Mouse (Mus musculus) left cerebral cortex, postnatal 4 days (tissue): Measurements from ENCODE around the gene Arsb. TPM values are rescaled to one million over a fixed set of nuclear protein-coding genes. Genes with fewer than 3 reads are reported as not detected.

Experiments used
- DNase-seq: peaks from one replicate; pipeline ENCODE4 v3.0.0-alpha.2; 2022
- intact Hi-C: fragments of 180-260 bp; cut with DNase I; formaldehyde crosslinking; loops from one replicate; pipeline ENCODE4 v1.15.1; 2025
- total RNA-seq, 2 experiments: library from RNA; stranded (reverse); gene quantifications; 2 replicates each; pipeline ENCODE4 v1.2.3; 2021

Gene Arsb
- total RNA-seq, 2 experiments from 2014 or later = 31.7 to 34.8 TPM

DNA sequence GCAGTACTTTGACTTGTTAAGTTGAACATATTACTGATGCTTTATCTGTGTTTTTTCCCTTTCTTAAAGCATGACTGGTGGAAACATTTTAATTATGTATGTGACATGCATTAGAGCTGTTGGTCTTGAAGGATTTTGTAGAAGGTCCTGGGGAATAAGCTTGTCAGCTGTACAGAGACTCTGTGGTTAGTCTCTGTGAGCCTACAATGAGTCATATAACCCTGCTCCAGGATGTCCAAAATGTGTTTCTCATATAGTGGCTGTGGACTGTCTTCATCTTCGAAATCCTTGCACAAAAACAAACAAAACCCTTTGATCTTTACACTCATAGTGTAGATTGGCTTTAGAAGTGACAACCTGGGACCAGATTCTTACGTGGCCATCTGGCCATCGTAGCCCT lies 110.7 kb downstream of the Arsb start:
- DNase-seq = no peak
- intact Hi-C loops = no loop called here

DNA sequence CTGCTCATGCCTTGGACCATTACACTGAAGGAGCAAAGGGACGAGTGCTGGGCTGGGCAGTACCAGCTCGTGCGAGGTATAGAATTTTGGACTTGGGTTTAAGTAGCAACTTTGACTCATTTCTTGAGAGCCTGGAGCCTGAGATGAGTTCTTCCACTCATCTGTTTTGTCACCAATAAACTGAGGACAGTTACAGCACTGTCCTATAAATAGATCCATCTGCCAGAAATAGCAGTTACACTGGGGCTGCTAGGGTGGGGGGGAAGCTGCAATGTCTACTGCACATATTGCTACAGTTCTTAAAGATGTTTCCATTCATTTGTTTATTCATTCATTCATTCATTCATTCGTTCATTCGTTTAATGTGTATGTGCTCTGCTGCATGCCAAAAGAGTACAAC lies 115.6 kb downstream of the Arsb start:
- no peak for DNase-seq
- intact Hi-C loops = no loop called here

DNA sequence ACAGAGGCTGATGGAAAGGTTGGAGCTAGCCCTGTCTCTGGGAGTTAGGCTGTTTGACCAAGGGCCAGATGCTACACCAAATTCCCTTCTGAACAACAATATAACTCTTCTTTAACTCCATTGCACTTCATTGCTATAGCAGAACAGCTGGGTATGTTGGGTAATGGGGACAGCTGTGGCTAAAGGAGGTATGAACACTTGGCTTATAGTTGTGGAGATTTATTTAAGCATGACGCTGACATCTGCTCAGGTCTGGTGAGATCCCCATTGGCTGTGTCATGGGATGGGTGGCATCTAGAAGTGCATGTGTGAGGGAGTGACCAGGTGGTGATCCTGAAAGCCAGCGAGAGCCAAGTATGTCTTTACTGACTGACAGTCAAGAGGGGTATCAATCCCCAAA lies 116.8 kb downstream of the Arsb start:
- intact Hi-C loops = no loop called here
- no peak for DNase-seq

DNA sequence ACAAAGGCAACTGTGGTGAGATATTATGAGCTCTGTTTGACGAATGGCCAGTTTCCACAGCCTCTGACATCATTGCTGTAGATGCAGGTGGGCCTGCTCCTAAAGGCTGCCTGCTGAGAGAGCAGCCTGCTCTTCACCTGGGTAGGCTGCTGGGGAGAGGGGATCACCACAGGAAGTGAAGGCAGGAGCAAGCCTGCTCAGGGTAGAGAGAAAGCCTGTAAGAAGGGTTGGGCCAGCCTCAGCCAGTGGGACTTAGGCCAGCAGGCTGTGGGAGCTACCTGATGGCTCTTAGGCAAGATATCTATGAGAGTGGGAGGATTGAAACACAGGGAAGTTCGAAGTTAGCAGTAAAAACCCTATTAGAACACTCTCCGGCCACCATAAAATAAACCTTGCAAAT lies 117.5 kb downstream of the Arsb start:
- intact Hi-C loops = no loop called here
- no peak for DNase-seq

DNA sequence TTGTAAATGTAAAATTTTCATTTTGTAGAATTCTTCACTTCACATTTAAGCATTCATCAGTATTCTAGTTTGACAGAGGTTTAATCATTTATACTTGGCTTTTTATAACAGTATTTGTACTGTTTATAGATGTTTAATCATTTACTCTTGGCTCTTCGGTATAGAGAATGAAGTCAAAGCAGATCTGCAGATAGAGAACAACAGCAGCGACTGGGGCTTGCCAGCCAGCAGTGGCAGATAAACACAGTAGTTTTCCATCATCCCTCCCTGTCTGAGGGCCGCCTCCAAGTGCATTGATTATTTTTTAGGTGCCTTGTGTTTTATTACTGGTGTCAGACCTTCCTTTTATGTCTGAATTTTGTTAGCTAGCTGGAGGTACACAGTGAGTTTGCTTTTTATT lies 118.6 kb downstream of the Arsb start:
- DNase-seq = no peak
- intact Hi-C loops = no loop called here

DNA sequence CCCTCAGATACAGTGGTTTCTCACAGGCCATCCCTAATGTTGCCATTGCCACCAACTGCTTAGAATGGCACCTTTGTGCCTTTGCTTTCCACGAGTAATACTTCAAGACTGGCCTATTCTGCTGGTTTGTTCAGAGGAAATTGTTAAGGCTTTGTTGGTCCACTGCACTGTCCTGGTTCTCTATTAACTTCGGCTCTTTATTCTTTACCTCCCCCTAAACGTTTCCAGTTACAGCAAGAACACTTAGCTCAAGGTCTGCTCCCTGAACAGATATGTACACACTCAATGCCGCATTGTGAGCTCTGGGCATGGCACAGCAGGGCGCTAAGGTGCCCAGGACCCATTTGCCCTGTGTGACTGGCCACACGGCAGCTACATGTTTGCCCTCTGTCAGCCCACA lies 119.8 kb downstream of the Arsb start:
- intact Hi-C loops = no loop called here
- no peak for DNase-seq

DNA sequence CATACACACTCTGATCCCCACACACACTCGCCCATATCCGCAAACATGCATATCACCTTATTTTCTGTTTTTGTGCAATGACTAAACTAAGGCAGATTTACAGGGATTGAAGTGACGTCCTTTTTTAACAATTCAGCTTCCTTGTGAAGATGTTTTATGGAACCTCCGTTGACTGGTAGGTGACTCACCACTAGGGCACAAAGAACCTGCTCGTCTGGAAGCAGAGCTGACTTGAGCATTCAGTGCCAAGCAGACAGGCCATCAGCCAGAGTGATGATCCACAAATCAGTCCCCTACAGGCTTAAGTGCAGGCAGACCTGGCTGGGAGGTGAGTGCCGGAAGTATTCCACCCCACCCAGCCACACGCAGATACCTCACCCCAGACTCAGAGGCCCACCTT lies 120.7 kb downstream of the Arsb start:
- intact Hi-C loops = no loop called here
- no peak for DNase-seq

DNA sequence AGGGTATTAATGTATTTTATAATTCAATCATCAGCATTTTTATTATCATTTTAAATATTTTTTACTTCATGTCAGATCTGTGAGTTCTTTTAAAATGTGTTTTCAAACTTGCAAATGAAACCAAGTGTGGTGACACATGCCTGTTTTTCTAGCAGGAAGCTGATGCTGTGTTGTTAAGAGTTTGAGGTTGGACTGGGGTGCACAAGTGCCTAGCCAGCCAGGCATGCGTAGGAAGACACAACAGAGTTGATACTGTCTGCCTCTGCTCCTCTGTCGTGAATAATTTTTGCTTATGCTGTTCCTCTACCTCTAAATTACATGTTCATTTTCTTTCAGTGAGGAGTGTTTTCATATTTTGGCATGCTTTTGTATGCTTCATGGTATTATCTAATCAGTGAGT lies 122.7 kb downstream of the Arsb start:
- no peak for DNase-seq
- intact Hi-C loops = no loop called here

DNA sequence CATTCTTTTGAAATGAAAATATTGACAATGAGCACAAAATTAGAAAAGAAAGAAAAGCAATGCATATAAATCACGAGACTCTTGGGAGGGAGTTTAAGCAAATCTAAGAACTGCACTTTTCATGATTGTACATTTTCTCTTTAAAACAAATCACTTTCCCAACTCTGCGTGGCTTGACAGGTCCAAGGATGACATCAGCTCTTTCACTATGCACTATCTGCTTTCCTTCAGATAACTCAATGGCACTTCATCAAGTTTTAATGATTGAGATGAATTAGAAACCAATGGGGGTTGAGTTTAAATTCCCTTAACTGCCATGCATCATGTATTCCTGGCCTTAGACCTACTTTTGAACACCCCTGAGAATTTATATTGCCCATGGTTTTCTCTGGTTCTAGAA lies 124.0 kb downstream of the Arsb start:
- DNase-seq = no peak
- intact Hi-C loops = no loop called here

DNA sequence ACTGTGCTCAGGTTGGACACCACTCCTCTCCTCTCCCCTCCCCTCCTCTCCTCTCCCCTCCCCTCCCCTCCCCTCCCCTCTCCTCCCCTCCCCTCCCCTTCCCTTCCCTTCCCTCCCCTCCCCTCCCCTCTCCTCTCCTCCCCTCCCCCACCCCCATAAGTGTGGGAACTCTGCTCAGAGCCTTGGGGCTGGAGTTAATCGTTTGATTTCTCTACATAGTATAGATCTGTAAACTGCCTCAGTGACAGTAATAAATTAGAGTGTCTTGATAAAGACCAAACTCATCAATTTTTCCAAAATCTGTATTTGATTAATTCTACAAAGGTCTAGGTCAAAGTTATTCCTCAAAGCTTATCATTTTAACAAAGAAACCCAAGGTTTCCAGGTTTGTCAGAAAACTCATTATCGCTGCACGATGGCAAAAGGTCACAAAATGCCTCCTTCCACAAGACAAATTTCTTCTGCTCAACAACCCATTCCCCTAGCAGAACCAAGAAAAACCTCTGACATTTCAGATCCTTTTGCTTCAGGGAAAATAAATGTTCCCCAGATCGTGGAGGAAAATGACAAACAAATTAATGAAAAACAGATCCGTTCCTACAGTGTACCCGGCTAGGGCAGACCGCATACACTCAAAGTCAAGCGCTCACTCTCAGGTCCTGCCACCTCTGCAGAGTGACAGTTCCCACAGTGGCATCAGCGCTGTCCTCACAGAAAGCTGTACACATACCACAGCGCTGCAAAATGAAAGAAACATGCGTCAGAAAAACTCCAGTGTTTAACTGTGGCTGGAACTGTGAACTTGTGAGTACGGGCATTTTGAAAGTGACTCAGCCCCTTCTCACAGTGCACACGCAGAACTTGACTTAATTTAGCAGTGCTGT lies 126.8 kb downstream of the Arsb start:
- no peak for DNase-seq
- intact Hi-C loops = no loop called here

DNA sequence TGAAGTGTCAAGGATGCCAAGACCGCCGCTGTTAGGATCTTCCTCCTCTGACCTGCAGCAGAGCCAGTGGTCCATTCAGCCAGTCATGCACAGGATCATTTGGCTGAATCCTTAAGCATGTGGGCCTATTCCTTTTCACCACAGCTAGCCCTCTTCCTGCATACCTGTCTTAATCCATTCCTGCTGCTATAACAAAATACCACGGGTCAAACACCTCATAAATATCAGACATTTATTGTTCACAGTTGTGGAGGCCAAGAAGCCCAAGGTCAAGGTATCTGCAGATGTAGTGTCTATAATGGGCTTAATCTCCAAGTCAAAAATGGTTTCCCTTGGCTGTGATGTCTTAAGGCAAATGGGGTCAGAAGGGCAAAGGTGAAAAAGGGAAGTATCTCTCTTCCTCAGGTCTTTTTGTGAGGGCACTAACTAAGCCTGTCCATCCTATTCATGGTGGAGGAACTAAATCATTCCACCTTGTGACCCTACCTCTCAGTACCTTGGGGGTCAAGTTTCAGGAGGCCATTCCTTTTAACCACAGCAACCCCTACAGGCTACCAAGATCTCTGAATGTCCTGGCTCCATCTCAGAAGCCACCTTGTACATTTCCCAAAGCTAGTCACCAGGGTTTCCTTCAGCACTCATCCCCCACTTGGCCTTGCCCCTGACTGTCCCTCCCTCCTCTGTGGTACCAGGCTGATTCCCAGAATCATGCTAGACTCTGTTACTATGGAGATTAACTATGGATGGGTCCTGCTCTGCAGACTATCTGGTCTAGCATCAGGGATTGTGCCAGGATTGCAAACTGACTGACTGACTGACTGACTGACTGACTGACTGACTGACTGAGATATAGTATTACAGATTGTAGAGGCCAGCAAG lies 128.2 kb downstream of the Arsb start:
- intact Hi-C loops = no loop called here
- no peak for DNase-seq

DNA sequence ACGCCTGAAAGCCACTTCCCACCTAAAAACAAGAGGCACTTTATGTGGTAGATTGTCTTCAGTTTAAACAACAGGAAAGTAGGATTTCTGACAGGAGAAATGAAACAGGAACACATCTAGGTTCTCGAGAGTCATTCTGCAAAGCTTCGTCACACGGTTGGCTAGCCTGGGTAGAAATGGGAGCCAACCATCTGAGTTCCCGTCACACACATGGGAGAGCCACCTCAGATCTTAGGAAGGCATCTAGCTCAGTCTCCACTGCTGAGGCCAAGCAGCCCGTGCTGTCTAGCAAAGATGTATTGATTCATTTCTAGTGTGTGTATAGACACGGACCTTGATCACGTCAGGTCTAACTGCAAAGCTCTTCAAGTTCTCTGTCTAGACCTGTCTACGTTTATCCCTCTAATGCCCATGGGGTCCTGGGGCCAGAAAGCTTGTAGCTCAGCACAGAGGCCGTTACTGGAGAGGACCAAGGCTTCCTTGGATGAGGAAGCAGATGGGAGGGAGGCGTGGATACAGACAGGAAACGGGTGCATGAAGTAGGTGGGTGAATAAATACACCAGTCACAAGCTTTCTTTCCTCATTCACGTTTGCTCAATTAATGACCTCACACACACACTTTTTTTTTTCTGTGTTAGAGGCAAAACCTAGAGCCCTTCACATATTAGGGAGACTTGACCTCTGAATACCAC lies 129.7 kb downstream of the Arsb start:
- intact Hi-C loops = no loop called here
- no peak for DNase-seq

DNA sequence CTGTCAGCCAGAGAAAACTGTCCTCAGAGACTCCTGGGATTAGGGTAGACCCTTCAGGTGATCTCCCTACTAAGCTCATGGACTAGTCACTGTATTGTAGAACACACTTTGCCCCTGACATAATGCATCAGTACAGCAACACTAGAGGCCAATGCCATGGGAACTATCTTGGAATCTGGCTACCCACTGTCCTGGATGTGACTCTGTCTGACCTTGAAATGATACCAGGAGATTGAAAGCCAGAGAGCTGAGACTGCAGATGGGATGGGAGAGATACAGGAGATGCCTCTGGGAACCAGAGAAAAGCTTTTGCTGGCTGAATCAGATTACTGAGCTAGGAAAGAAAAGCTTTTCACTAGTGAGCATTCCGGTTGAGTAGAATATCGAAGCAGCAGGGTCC lies 130.7 kb downstream of the Arsb start:
- intact Hi-C loops = no loop called here
- no peak for DNase-seq

DNA sequence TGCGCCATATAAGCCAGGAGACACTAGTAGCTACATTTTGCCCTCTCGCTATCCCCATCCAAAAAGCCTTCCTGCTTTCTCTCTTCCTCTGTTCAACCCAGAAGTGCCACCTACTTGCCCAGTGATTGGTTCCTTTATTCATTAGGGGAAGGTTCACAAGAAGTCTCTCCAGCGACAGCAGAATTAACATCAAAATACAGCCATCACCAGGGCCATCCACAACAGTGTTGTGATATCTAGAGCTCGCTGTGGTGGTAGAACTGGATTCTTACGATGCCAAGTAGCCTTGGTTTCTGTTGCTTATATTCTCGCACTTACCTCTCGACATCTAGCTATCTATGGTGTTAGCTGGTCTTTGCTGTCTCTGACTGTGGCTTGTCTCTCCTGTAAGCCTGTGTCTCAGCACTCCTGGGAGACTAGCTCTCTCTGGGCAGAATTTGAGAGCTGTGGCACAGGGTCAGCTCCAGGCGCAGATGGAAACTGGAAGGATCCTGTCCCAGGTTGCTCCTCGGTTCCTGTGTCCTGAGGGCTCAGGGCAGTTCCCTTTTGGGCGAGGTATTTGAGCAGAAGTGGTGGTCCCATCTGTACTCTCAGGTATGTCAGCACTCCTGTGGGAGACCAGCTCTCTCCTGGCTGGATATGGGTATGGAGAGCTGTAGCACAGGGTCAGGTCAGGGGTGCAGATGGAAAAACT lies 135.3 kb downstream of the Arsb start:
- DNase-seq = no peak
- intact Hi-C loops = no loop called here

DNA sequence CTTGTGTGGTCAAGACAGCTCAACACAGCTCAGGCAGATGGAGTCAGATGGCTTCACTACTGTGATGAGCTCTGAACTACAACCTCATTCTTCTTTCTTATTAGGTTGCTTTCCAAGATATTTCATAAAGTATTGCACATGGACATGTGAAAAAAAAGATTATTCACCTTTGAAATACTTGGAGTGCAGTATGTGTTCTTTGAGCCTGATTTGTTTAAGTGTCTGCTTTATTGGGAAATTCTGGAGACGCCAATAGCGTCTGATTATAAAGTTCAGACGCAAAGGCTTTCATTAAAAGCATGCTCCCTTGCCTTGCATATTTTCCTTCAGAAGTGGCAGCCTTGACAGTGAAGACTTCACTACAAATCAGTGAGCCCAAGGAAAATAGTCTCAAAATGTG lies 136.5 kb downstream of the Arsb start:
- intact Hi-C loops = no loop called here

DNA sequence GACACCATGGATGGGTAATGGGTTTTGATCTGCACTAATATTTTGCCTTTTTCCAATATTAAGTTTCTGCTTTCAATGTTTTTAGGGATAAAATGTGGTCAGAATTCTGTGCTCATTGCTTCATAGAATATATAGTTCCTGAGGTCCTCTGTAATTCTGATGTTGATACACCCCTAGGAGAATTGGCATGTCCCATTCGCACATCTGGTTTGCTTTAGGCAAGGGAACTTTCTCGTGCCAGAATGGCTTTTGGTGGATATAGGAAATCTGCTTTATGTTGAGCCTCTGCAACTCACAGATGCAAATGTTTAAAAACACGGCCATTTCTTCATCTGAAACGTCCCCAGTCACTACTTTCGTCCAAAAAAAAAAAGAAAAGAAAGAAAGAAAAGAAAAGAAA lies 138.4 kb downstream of the Arsb start:
- DNase-seq = no peak
- intact Hi-C loops = no loop called here

More for the DNA sequence above, 136.5 kb downstream of the Arsb start:
- no peak for DNase-seq

DNA sequence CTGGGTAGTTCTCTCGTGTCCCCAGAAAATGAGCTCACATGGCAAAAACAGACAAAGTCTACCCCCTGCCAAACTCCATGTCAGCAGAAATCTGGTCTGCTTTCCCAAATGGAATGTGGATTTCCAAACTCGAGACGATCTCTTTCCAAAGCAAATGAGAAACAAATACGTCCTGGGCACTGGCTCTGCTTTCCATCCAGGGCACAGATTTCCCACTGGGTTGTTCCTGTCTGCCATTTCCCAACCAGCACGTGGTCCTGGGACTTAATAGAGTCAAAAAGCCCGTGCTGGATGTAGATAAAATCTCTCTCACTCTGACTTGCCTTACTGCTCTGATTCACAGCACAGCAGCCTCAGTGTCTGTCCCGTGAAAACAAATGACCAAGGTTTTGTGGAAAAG lies 139.6 kb downstream of the Arsb start:
- no peak for DNase-seq
- intact Hi-C loops = no loop called here

DNA sequence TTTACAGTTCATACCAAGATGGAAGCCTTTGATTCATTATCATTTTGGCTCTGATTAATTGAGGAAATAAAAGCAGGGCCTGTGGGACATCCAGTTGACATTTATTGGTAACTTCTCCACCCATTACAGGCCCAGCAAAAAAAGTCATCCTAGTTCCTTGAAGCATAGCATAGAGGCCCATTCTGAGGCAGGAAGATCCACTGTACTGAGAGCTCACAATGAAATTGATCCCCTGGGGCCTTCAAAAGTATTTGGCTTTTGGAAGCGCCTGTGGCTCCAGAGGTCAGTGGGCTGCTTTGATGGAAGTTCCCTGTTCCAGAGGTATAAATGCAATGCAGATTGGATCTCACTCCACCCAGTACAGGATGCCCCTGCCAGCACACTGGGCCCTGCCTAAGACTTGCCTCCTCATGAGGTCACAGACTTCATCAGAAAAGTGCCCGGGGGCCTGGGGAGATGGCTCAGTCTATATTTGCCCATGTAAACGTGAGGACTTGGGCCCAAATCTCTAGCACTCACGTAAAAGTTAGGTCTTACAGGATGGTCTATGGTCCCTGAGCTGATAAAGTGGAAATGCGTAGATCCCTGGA lies 141.0 kb downstream of the Arsb start:
- no peak for DNase-seq
- intact Hi-C loops = no loop called here

DNA sequence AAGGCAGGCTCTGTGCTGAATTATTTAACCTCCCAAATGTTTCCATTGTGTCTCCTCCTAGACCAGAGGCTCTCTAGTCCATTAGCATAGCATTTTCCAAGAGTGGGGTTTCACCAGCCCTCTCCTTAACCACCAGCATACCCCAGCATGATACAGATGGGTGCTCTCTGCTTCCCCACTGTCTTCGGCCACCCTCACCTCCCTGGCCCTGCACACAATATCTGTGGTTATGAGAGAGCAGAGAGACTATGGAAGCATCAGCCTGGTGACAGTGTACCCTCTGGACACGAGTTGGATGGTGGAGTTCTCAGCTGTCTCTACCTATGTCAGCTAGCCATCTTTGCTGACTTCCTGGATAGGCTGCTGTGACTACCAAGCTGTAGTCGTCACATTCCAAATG lies 142.8 kb downstream of the Arsb start:
- DNase-seq = no peak
- intact Hi-C loops = no loop called here
